Mouse (Mus musculus) erythroid progenitor cell, adult 5-6 weeks (primary cell): ENCODE measurements around the gene Rsph6a. TPM values are rescaled to one million over a fixed set of nuclear protein-coding genes. Genes with fewer than 3 reads are reported as not detected.

ENCODE experiments used
- ATAC-seq: replicated peaks from 2 replicates; pipeline ENCODE4 v1.8.0; 2016; ENCODE audit warnings: moderate number of reproducible peaks, mild to moderate bottlenecking, moderate TSS enrichment, inconsistent platforms; ENCODE audit not compliant: poor library complexity, low FRiP score, severe bottlenecking
- total RNA-seq, 2 experiments: library from RNA; stranded (forward) in 1 of 2; stranded (reverse) in 1 of 2; fragments of 150-400 nt in 1 of 2; fragments of 186-747, 209-891 nt in 1 of 2; gene quantifications; 2 replicates each; pipeline versions ENCODE4 v1.2.3 to v1.2.4; 2015 to 2017; ENCODE audit warnings: low replicate concordance in 2 of 2

Gene Rsph6a
- total RNA-seq, 2 experiments from 2014 or later, result not detected

- ATAC-seq, result no peak
Measured at GRCm38 (mm10) chr7:19094826-19095750, 40.6 kb downstream of the Rsph6a start.

DNA sequence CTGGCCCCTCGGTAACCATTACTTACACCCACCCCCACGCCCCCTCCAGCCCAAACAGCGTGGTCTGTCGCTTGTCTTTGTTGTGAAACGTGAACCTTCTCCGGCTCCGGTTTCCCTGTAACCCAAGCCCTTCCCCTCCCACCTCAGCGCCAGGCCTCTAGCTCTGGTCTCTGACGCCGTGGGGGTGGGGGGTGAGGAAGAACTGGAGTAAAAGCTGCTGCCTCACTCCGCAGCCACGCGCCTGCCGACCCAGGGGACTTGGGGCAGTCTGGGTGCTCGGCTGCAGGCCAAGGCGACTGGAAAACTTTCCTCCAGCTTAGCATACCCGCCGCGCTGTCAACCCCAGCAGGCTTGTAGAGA, 41.2 kb downstream of the Rsph6a start:
- ATAC-seq, result no peak

DNA sequence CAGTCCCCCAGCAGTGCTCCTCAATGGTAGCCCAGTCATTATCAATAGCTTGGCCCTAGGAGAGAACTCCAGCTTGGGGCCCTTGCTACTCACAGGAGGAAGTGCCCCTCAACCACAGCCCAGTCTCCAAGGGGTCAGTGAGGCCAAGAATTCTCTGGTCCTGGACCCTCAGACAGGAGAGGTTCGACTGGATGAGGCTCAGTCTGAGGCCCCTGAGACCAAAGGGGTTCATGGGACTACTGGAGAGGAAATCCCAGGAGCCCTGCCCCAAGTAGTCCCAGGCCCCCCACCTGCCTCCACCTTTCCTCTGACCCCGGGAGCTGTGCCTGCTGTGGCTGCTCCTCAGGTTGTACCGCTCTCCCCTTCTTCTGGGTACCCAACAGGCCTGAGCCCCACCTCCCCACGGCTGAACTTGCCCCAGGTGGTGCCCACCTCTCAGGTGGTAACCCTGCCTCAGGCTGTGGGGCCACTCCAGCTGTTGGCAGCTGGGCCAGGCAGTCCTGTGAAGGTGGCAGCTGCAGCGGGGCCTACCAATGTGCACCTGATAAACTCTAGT, 42.0 kb downstream of the Rsph6a start:
- no peak for ATAC-seq

- ATAC-seq, result no peak
Measured at GRCm38 (mm10) chr7:19097217-19097616, 42.7 kb downstream of the Rsph6a start.

GRCm38 (mm10) chr7:19097863-19098262, 43.4 kb downstream of the Rsph6a start:
- no peak for ATAC-seq

DNA sequence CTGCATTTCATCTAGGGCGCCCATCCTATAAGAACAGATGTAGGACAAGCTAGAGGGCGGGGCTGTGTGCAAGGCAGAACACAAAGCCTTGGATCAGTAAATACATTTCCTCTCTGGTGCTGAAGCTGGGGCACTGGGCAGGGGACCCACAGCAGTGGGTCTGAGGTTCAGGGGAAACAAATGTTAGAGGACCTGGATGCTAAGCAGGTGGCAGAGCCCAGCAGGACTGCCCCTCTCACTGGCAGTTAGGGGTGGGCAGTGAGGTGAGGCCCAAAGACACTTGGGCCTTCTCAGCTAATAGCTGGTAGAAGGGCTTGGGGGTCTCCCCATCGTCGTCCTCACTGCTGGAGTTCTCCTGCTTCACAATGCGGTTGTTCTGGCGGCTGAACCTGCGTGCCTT, 44.3 kb downstream of the Rsph6a start:
- no peak for ATAC-seq

DNA sequence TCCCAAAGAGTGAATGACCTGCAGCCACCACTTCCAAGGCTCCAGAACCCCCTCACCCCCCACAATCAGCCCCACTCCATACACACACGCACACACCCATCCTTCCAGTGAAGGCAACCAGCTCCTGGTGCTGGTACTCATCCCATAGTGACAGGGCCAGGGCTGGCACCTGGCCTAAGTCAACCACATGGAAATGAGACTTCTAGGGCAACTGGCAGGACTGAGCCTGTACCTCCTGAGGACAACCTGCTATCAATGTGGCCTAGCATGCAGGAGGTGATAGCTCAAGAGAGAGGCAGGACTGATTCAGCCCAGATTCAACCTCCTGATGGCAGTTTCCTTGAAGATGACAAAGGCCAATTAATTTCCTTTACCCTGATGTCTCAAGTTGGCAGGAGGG, 45.8 kb downstream of the Rsph6a start:
- ATAC-seq, result no peak

- no peak for ATAC-seq
Measured at GRCm38 (mm10) chr7:19103741-19104140, 49.3 kb downstream of the Rsph6a start.

- ATAC-seq, result no peak
Measured at GRCm38 (mm10) chr7:19104486-19104885, 50.0 kb downstream of the Rsph6a start.

DNA sequence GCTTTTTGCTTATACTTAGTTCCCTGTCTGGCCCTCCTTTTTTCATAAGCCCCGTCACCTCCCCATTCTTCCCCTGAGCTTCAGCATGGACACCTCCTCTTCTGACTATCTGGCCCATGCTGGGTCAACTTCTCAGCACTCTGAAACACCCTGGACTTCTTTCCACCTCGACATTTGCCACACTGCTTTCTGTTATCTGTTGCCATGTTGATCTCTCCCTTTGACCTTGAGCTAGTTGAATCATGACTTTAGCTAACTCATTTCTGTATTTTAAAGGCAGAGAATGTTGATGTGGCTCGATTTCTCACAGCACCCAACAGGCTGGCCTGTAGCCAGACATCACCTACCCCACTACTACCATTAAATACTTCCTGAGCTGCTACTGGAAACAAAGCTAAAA, 52.9 kb downstream of the Rsph6a start:
- no peak for ATAC-seq

DNA sequence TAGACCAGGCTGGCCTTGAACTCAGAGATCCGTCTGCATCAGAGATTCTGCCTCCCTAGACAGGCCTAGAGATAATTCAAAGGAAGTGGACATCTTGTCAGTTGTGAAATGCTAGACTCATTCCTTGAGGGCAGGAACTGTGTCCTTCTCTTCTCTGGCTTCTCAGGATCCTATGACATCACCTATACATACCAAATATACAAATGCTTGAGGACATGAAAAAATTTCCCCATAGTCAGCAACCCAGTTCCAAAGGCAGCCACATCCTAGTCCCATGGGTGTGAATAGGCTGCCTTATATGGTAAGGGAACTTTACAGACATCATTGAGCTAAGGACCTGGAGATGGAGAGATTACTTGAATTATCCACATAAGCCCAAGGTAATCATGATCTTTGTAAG, 55.1 kb downstream of the Rsph6a start:
- ATAC-seq, result no peak

DNA sequence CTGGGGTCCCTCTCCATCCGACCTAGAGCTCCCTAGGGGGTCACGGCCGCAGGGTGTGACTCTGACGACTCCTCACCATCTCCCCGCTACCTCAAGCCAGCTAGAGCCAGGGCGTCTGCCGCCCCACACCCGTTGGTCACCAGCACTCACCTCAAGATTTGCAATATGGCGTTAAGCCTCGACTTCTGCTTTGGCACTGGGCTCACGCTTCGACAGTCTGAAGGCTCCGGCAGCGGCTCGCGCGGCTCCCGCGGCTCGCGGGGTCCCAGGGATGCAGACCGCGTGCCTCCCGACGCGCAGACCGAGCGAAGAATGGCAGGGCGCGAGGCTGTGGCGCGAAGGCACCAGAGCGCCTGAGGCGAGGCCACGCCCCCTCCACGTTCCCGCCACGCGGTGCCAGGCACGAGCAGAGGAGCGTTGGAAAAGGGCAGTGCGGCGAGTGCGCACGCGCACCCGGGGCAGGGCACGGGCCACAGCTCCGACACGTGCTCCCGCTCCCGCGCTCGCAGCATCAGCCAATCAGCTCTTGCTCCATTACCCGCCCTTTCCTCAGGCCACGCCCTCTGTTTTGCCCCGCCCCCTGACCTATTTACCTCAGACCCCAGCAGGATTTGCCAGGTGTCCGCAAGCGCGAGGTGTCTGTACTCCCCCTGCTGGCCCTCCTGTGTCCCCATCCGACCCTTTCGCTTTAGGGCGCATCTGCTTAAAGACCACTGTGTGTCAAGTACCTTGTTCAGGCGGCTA, 63.7 kb downstream of the Rsph6a start, which contains the start of gene Gm4969:
Gm4969 (minus strand) TSS at position 341 of the 744 bp plus-strand sequence.
- no peak for ATAC-seq

DNA sequence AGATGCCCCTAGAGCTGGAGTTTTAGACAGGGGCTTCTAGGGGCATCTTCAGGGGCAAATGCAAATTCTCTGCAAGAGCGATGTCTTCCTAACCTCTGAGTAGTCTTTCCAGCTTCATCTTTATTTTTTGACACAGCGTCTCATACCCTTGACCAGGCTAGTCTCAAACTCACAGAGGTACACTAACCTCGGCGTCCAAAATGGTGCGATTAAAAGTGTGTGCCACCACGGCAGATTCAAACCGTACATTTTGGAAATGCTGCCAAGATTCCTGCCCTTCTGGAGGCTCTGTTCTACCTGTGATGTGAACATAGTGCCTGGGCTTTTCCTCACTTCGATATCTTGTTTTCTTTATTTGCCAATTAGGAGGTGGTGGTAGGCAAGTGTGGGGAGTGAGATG, 64.6 kb downstream of the Rsph6a start:
- peak; percentile 4; the same call in 1 of the 2 replicates for ATAC-seq

- peak; percentile 99 for ATAC-seq
Measured at GRCm38 (mm10) chr7:19119631-19120429, 65.3 kb downstream of the Rsph6a start, which contains the start of gene Fbxo46. Fbxo46 (plus strand) TSS chr7:19119859.

DNA sequence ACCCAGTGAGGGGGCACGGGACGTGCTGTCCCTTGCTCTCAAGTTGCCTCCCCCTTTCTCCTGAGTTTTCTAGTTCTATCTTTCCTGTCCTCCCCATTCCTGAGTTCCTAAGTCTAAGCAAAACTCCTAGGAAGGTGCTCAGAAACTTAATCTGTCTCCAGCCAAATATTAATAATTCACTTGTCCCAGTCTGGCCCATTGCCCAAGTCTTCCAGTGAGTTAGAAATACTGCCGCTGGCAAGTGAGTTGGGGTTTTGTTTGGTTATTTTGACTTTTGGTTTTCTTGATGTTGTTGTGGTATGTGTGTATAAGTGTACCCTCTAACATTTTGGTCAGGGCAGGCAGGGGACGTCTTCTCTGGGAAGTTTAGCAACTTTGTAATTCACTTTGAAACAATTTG, 67.2 kb downstream of the Rsph6a start:
- no peak for ATAC-seq

Other genes with a start within 250 kb of the Rsph6a start
- not detected in 2 replicates for gene Psg17, start 233.1 kb upstream of the Rsph6a start, total RNA-seq (2015; ENCODE audit: low replicate concordance)
- gene Psg17, start 233.1 kb upstream of the Rsph6a start, total RNA-seq (2017; ENCODE audit: low replicate concordance), result not detected in 2 replicates
- gene Mill2, start 214.7 kb upstream of the Rsph6a start, total RNA-seq (2015; ENCODE audit: low replicate concordance), result 2.9 TPM in 1 of 2 replicates, not detected in the other
- gene Mill2, start 214.7 kb upstream of the Rsph6a start, total RNA-seq (2017; ENCODE audit: low replicate concordance), result not detected in 2 replicates
- 151 and 220 TPM in 2 replicates for gene Pglyrp1, start 183.4 kb upstream of the Rsph6a start, total RNA-seq (2015; ENCODE audit: low replicate concordance)
- gene Pglyrp1, start 183.4 kb upstream of the Rsph6a start, total RNA-seq (2017; ENCODE audit: low replicate concordance), result 10.8 and 18.9 TPM in 2 replicates
- 10.1 and 19.8 TPM in 2 replicates for gene Ccdc61, start 144.3 kb upstream of the Rsph6a start, total RNA-seq (2015; ENCODE audit: low replicate concordance)
- 1.7 and 4.6 TPM in 2 replicates for gene Ccdc61, start 144.3 kb upstream of the Rsph6a start, total RNA-seq (2017; ENCODE audit: low replicate concordance)
- gene Nova2, start 128.8 kb upstream of the Rsph6a start, total RNA-seq (2015; ENCODE audit: low replicate concordance), result not detected in 2 replicates
- not detected in 2 replicates for gene Nova2, start 128.8 kb upstream of the Rsph6a start, total RNA-seq (2017; ENCODE audit: low replicate concordance)
- gene Nanos2, start 67.3 kb upstream of the Rsph6a start, total RNA-seq (2015; ENCODE audit: low replicate concordance), result not detected in 2 replicates
- not detected in 2 replicates for gene Nanos2, start 67.3 kb upstream of the Rsph6a start, total RNA-seq (2017; ENCODE audit: low replicate concordance)
- gene Mypop, start 63.4 kb upstream of the Rsph6a start, total RNA-seq (2015; ENCODE audit: low replicate concordance), result not detected in 2 replicates
- gene Mypop, start 63.4 kb upstream of the Rsph6a start, total RNA-seq (2017; ENCODE audit: low replicate concordance), result not detected in 2 replicates
- 4.6 and 6.1 TPM in 2 replicates for gene Irf2bp1, start 50.6 kb upstream of the Rsph6a start, total RNA-seq (2015; ENCODE audit: low replicate concordance)
- 3.3 and 6.5 TPM in 2 replicates for gene Irf2bp1, start 50.6 kb upstream of the Rsph6a start, total RNA-seq (2017; ENCODE audit: low replicate concordance)
- gene Foxa3, start 31.2 kb upstream of the Rsph6a start, total RNA-seq (2015; ENCODE audit: low replicate concordance), result not detected in 2 replicates
- not detected in 2 replicates for gene Foxa3, start 31.2 kb upstream of the Rsph6a start, total RNA-seq (2017; ENCODE audit: low replicate concordance)
- gene Sympk, start 30.3 kb upstream of the Rsph6a start, total RNA-seq (2015; ENCODE audit: low replicate concordance), result 42.8 and 51.5 TPM in 2 replicates
- gene Sympk, start 30.3 kb upstream of the Rsph6a start, total RNA-seq (2017; ENCODE audit: low replicate concordance), result 37.7 and 52.8 TPM in 2 replicates
- 17.7 and 33.1 TPM in 2 replicates for gene Dmwd, start 21.5 kb downstream of the Rsph6a start, total RNA-seq (2015; ENCODE audit: low replicate concordance)
- gene Dmwd, start 21.5 kb downstream of the Rsph6a start, total RNA-seq (2017; ENCODE audit: low replicate concordance), result 13.1 and 19.4 TPM in 2 replicates
- 15.9 and 18.4 TPM in 2 replicates for gene Dmpk, start 29.2 kb downstream of the Rsph6a start, total RNA-seq (2015; ENCODE audit: low replicate concordance)
- gene Dmpk, start 29.2 kb downstream of the Rsph6a start, total RNA-seq (2017; ENCODE audit: low replicate concordance), result 4.2 and 5.0 TPM in 2 replicates
- gene Six5, start 39.9 kb downstream of the Rsph6a start, total RNA-seq (2015; ENCODE audit: low replicate concordance), result not detected in 2 replicates
- gene Six5, start 39.9 kb downstream of the Rsph6a start, total RNA-seq (2017; ENCODE audit: low replicate concordance), result 0.13 TPM in 1 of 2 replicates, not detected in the other
- gene Gm4969, start 63.7 kb downstream of the Rsph6a start, total RNA-seq (2015; ENCODE audit: low replicate concordance), result not detected in 2 replicates
- not detected in 2 replicates for gene Gm4969, start 63.7 kb downstream of the Rsph6a start, total RNA-seq (2017; ENCODE audit: low replicate concordance)
- gene Fbxo46, start 65.2 kb downstream of the Rsph6a start, total RNA-seq (2015; ENCODE audit: low replicate concordance), result 4.7 and 5.0 TPM in 2 replicates
- 6.3 and 7.3 TPM in 2 replicates for gene Fbxo46, start 65.2 kb downstream of the Rsph6a start, total RNA-seq (2017; ENCODE audit: low replicate concordance)
- 2.5 and 2.9 TPM in 2 replicates for gene Qpctl, start 94.6 kb downstream of the Rsph6a start, total RNA-seq (2015; ENCODE audit: low replicate concordance)
- 1.9 TPM in 2 replicates for gene Qpctl, start 94.6 kb downstream of the Rsph6a start, total RNA-seq (2017; ENCODE audit: low replicate concordance)
- 15.5 and 22.0 TPM in 2 replicates for gene Snrpd2, start 95.0 kb downstream of the Rsph6a start, total RNA-seq (2015; ENCODE audit: low replicate concordance)
- 5.4 and 15.7 TPM in 2 replicates for gene Snrpd2, start 95.0 kb downstream of the Rsph6a start, total RNA-seq (2017; ENCODE audit: low replicate concordance)
- gene Gipr, start 111.4 kb downstream of the Rsph6a start, total RNA-seq (2015; ENCODE audit: low replicate concordance), result not detected in 2 replicates
- not detected in 2 replicates for gene Gipr, start 111.4 kb downstream of the Rsph6a start, total RNA-seq (2017; ENCODE audit: low replicate concordance)
- gene Eml2, start 121.7 kb downstream of the Rsph6a start, total RNA-seq (2015; ENCODE audit: low replicate concordance), result 2.5 TPM in 1 of 2 replicates, not detected in the other
- 1.3 TPM in 1 of 2 replicates, not detected in the other for gene Eml2, start 121.7 kb downstream of the Rsph6a start, total RNA-seq (2017; ENCODE audit: low replicate concordance)
- not detected in 2 replicates for gene Gpr4, start 157.8 kb downstream of the Rsph6a start, total RNA-seq (2015; ENCODE audit: low replicate concordance)
- gene Gpr4, start 157.8 kb downstream of the Rsph6a start, total RNA-seq (2017; ENCODE audit: low replicate concordance), result not detected in 2 replicates
- gene Opa3, start 173.6 kb downstream of the Rsph6a start, total RNA-seq (2015; ENCODE audit: low replicate concordance), result 19.8 and 25.6 TPM in 2 replicates
- 20.0 and 22.7 TPM in 2 replicates for gene Opa3, start 173.6 kb downstream of the Rsph6a start, total RNA-seq (2017; ENCODE audit: low replicate concordance)
- 34.0 and 58.7 TPM in 2 replicates for gene Vasp, start 217.1 kb downstream of the Rsph6a start, total RNA-seq (2015; ENCODE audit: low replicate concordance)
- gene Vasp, start 217.1 kb downstream of the Rsph6a start, total RNA-seq (2017; ENCODE audit: low replicate concordance), result 17.9 and 26.7 TPM in 2 replicates
- not detected in 2 replicates for gene Ppm1n, start 225.4 kb downstream of the Rsph6a start, total RNA-seq (2015; ENCODE audit: low replicate concordance)
- not detected in 2 replicates for gene Ppm1n, start 225.4 kb downstream of the Rsph6a start, total RNA-seq (2017; ENCODE audit: low replicate concordance)
- gene Rtn2, start 227.9 kb downstream of the Rsph6a start, total RNA-seq (2015; ENCODE audit: low replicate concordance), result 4.0 TPM in 1 of 2 replicates, not detected in the other
- gene Rtn2, start 227.9 kb downstream of the Rsph6a start, total RNA-seq (2017; ENCODE audit: low replicate concordance), result not detected in 2 replicates